1 mouse cellular context compared by ENCODE assay signal in the genomic region with DNA sequence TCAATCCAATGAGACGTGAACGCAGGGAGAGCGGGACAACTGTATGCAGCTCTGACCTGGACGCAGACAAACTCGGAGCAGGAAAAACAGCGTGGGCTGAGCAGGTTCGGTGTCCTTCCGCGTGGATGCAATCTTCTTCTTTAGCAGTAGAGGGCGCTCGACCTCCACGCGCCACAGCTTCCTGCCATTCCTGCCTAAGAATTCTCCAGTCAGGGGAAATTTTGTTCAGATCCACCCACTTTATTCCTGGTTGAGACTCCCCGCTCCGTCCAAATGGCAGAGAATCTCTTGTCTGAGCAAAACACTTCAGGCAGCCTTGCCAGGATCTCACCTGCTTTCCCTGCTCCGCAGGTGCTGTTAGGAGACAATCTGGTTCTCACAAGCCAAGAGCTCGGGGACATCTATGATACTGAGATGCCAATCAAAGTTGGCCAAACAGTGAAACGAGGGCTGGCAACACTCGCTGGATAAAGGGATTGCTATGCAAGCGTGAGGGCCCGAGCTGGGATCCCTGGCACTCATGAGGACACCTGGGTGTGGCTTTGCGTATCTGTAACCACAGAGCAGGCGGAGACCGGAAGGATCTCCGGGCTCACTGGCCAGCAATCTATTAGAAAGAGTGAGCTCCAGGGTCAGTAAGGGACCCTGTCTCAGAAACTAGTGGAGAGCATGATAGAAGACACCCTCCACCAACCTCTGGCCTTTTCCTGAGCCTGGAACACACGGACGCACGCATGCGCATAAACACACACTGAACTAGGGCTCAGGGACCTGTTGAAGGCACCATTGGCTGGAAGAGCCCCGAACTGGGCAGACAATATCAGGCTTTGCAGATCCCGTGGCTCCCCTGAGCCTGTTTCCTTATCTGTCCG.
TF ChIP-seq lines count a peak whose summit lies in the region.

No protein-coding gene starts in this region.

TF ChIP-seq in MEL, 35 proteins besides CTCF, POLR2A, EP300 and RAD21 (continued from another document):
- 0 out of 2 replicates have a peak, but pooled peaks have one; percentile 14 for TF ChIP-seq UBTF (IDR thresholded peaks at IDR 0.05; ENCODE audit: borderline replicate concordance, insufficient read depth, low read depth, low read length)
- no peak for TF ChIP-seq CHD2 (IDR thresholded peaks at IDR 0.05; ENCODE audit: low read length)
- TF ChIP-seq NRF1 (IDR thresholded peaks at IDR 0.05; ENCODE audit: insufficient read depth, low read depth, low read length, poor library complexity, severe bottlenecking) = peak; percentile 83
- no peak for TF ChIP-seq ZKSCAN1 (IDR thresholded peaks at IDR 0.05; ENCODE audit: low read depth, low read length)
- no peak for TF ChIP-seq USF1 (IDR thresholded peaks at IDR 0.05; ENCODE audit: low read depth, low read length)
- no peak; the same call in 1 of the 2 replicates for TF ChIP-seq ZNF384 (IDR thresholded peaks at IDR 0.05; ENCODE audit: low read depth, low read length)
- no peak for TF ChIP-seq USF2 (IDR thresholded peaks at IDR 0.05; ENCODE audit: borderline replicate concordance in 1 of 2, insufficient read depth in 1 of 2, low read depth in 1 of 2, low read length in 2 of 2)
- peak; percentile 48; the same call in 1 of the 2 replicates for TF ChIP-seq NELFE (IDR thresholded peaks at IDR 0.05; ENCODE audit: low read depth, low read length)
- 0 out of 2 replicates have a peak, but pooled peaks have one; percentile 2 for TF ChIP-seq ETS1 (IDR thresholded peaks at IDR 0.05; ENCODE audit: low read depth, low read length)
- TF ChIP-seq JUND (IDR thresholded peaks at IDR 0.05; ENCODE audit: low read depth, low read length) = no peak
- peak; percentile 46; the same call in 1 of the 2 replicates for TF ChIP-seq TBP (IDR thresholded peaks at IDR 0.05; ENCODE audit: low read depth, low read length)
- TF ChIP-seq TAL1 (IDR thresholded peaks at IDR 0.05; ENCODE audit: low read length) = peak; percentile 38
- TF ChIP-seq KAT2A (conservative IDR thresholded peaks at IDR 0.05; ENCODE audit: low read depth, low read length) = no peak
- peak; percentile 27 for TF ChIP-seq MYC (IDR thresholded peaks at IDR 0.05; ENCODE audit: low read depth, low read length)
- TF ChIP-seq MAX (IDR thresholded peaks at IDR 0.05; ENCODE audit: low read length) = peak; percentile 60
- TF ChIP-seq MXI1 (IDR thresholded peaks at IDR 0.05; ENCODE audit: low read depth, low read length) = peak; percentile 56; the same call in 1 of the 2 replicates
- no peak for TF ChIP-seq CHD1 (IDR thresholded peaks at IDR 0.05; ENCODE audit: low read depth, low read length)
- TF ChIP-seq SMC3 (IDR thresholded peaks at IDR 0.05; ENCODE audit: low read depth, low read length) = peak; percentile 86
- no peak for TF ChIP-seq E2F4 (IDR thresholded peaks at IDR 0.05; ENCODE audit: borderline replicate concordance, low read depth, low read length)
- peak; percentile 94 for TF ChIP-seq ZC3H11A (IDR thresholded peaks at IDR 0.05; ENCODE audit: low read depth, low read length)
- TF ChIP-seq GABPA (IDR thresholded peaks at IDR 0.05; ENCODE audit: low read depth, low read length) = no peak
- TF ChIP-seq ZMIZ1 (IDR thresholded peaks at IDR 0.05; ENCODE audit: low read depth, low read length) = no peak
TF ChIP-seq in MEL: peak in this region for 11.
